Mouse (Mus musculus) right cerebral cortex, postnatal 36 days (tissue): Measurements from ENCODE around the gene Olfr1371.

Experiments used
- DNase-seq, 2 experiments: peaks; one replicate each; pipeline ENCODE4 v3.0.0; 2022; ENCODE audit warnings: low spot score in 2 of 2, mixed read lengths in 1 of 2

The Olfr1371 gene

GRCm38 (mm10) chr11:52213887-52214286, at the start of gene Olfr1371:
Gene Olfr1371 (minus strand): TSS chr11:52213987.
- DNase-seq = no peak

- no peak for DNase-seq
These were observed 48.6 kb upstream of the Olfr1371 start for GRCm38 (mm10) chr11:52262338-52262737.

GRCm38 (mm10) chr11:52261937-52262336, 48.1 kb upstream of the Olfr1371 start:
- DNase-seq = no peak

- DNase-seq = no peak
These were observed 47.1 kb upstream of the Olfr1371 start for GRCm38 (mm10) chr11:52260878-52261277.

- DNase-seq = no peak
These were observed 44.9 kb upstream of the Olfr1371 start for GRCm38 (mm10) chr11:52258711-52259110.

- no peak for DNase-seq
These were observed 43.6 kb upstream of the Olfr1371 start for GRCm38 (mm10) chr11:52257376-52257775.

GRCm38 (mm10) chr11:52255077-52255476, 41.3 kb upstream of the Olfr1371 start:
- no peak for DNase-seq

- DNase-seq = peak in 1 of 2 experiments; percentile 42
These were observed 40.0 kb upstream of the Olfr1371 start for GRCm38 (mm10) chr11:52253674-52254375.

GRCm38 (mm10) chr11:52252692-52253091, 38.9 kb upstream of the Olfr1371 start:
- no peak for DNase-seq

- no peak for DNase-seq
These were observed 38.0 kb upstream of the Olfr1371 start for GRCm38 (mm10) chr11:52251770-52252169.

- no peak for DNase-seq
These were observed 35.7 kb upstream of the Olfr1371 start for GRCm38 (mm10) chr11:52249452-52249851.

GRCm38 (mm10) chr11:52240898-52241542, 27.2 kb upstream of the Olfr1371 start:
- no peak for DNase-seq

GRCm38 (mm10) chr11:52234509-52234908, 20.7 kb upstream of the Olfr1371 start:
- DNase-seq = no peak

GRCm38 (mm10) chr11:52233906-52234305, 20.1 kb upstream of the Olfr1371 start:
- DNase-seq = no peak

- no peak for DNase-seq
These were observed 19.4 kb upstream of the Olfr1371 start for GRCm38 (mm10) chr11:52233043-52233653.

GRCm38 (mm10) chr11:52231606-52232541, 18.1 kb upstream of the Olfr1371 start, which contains the start of gene Skp1a:
Gene Skp1a (plus strand): TSS chr11:52231995.
- peak; percentile 83 to 86 for DNase-seq

- no peak for DNase-seq
These were observed 16.9 kb upstream of the Olfr1371 start for GRCm38 (mm10) chr11:52230694-52231093.

GRCm38 (mm10) chr11:52228722-52229448, 15.1 kb upstream of the Olfr1371 start:
- DNase-seq = no peak

GRCm38 (mm10) chr11:52227466-52228226, 13.9 kb upstream of the Olfr1371 start:
- DNase-seq = no peak

- no peak for DNase-seq
These were observed 13.3 kb upstream of the Olfr1371 start for GRCm38 (mm10) chr11:52227053-52227452.
